Mouse (Mus musculus) CH12.LX (cell line): ENCODE data around the gene Ciapin1. TPM values are rescaled to one million over a fixed set of nuclear protein-coding genes. Genes with fewer than 3 reads are reported as not detected.
"Not testable (repeated sequence)": the region's sequence is repeated elsewhere in the genome, so short reads cannot be mapped to it uniquely, and the experiment has no call there.

Source experiments
- DNase-seq: peaks from one replicate; pipeline ENCODE4 v3.0.0-alpha.2; 2013; ENCODE audit errors: extremely low read depth
- H3K27ac ChIP-seq: 2 replicates; pipeline ENCODE4 v1.5.1; 2012; ENCODE audit warnings: low read depth, mild to moderate bottlenecking, control low read depth, moderate library complexity; ENCODE audit not compliant: insufficient read depth
- H3K27me3 ChIP-seq: replicated peaks from 2 replicates; pipeline ENCODE3; 2012; ENCODE audit warnings: inconsistent platforms
- H3K36me3 ChIP-seq, 2 experiments: replicated peaks in 1 of 2; 2 replicates each; pipeline versions ENCODE3 to v1.6.1; 2012; ENCODE audit warnings: inconsistent platforms in 1 of 2, low read length in 1 of 2, mild to moderate bottlenecking in 1 of 2, mixed read lengths in 1 of 2, moderate library complexity in 1 of 2; ENCODE audit not compliant: control insufficient read depth in 1 of 2, insufficient read depth in 1 of 2
- H3K4me1 ChIP-seq, 2 experiments: 2 replicates each; pipeline ENCODE4 v1.6.1; 2012; ENCODE audit warnings: inconsistent platforms in 1 of 2, moderate library complexity in 1 of 2; ENCODE audit not compliant: insufficient read depth in 2 of 2, control insufficient read depth in 1 of 2
- H3K4me2 ChIP-seq: 2 replicates; pipeline ENCODE4 v1.6.1; 2012; ENCODE audit warnings: low read depth, mild to moderate bottlenecking, control low read depth; ENCODE audit not compliant: poor library complexity, insufficient read depth, severe bottlenecking
- H3K4me3 ChIP-seq, 3 experiments: fragments of 150-350 bp in 1 of 3; sonication (generic) in 1 of 3; replicated peaks in 1 of 3; 2 replicates each; pipeline versions ENCODE3 to v1.5.1; 2011 to 2012; ENCODE audit warnings: low read depth in 2 of 3, low read length in 2 of 3, mild to moderate bottlenecking in 2 of 3, moderate library complexity in 2 of 3, control low read depth in 1 of 3, improper control_type of control experiment in 1 of 3, inconsistent platforms in 1 of 3, mixed read lengths in 1 of 3; ENCODE audit not compliant: poor library complexity in 1 of 3
- H3K79me2 ChIP-seq: replicated peaks from 2 replicates; pipeline ENCODE4 v1.6.1; 2012; ENCODE audit warnings: mild to moderate bottlenecking, moderate library complexity; ENCODE audit not compliant: control insufficient read depth, poor library complexity, insufficient read depth, severe bottlenecking; ENCODE audit errors: extremely low read depth
- H3K9ac ChIP-seq: 2 replicates; pipeline ENCODE4 v1.6.1; 2012; ENCODE audit warnings: low read depth, mild to moderate bottlenecking, control low read depth, moderate library complexity; ENCODE audit not compliant: insufficient read depth
- H3K9me3 ChIP-seq: replicated peaks from 2 replicates; pipeline ENCODE3; 2012; ENCODE audit warnings: low read length, inconsistent platforms, mixed read lengths
- EP300 ChIP-seq: IDR thresholded peaks from 2 replicates; pipeline ENCODE4 v1.6.1; 2011; ENCODE audit warnings: low read length, improper control_type of control experiment
- ETS1 ChIP-seq: conservative IDR thresholded peaks from 2 replicates; pipeline ENCODE4 v1.6.1; 2012; ENCODE audit warnings: low read depth, mild to moderate bottlenecking, inconsistent platforms, low read length, improper control_type of control experiment, moderate library complexity
- HCFC1 ChIP-seq: IDR thresholded peaks from 2 replicates; pipeline ENCODE4 v1.6.1; 2012; ENCODE audit warnings: low read depth, mild to moderate bottlenecking, inconsistent platforms, low read length, improper control_type of control experiment
- MAFK ChIP-seq: IDR thresholded peaks from 2 replicates; pipeline ENCODE4 v1.6.1; 2011; ENCODE audit warnings: low read length, improper control_type of control experiment; ENCODE audit not compliant: insufficient replicate concordance
- MAX ChIP-seq: IDR thresholded peaks from 2 replicates; pipeline ENCODE4 v1.6.1; 2011; ENCODE audit warnings: low read length, improper control_type of control experiment
- MXI1 ChIP-seq: IDR thresholded peaks from 2 replicates; pipeline ENCODE4 v1.6.1; 2011; ENCODE audit warnings: mild to moderate bottlenecking, low read depth, low read length, improper control_type of control experiment
- MYC ChIP-seq: IDR thresholded peaks from 2 replicates; pipeline ENCODE4 v1.6.1; 2011; ENCODE audit warnings: low read depth, mild to moderate bottlenecking, improper control_type of control experiment, low read length
- NELFE ChIP-seq: IDR thresholded peaks from 2 replicates; pipeline ENCODE4 v1.6.1; 2011; ENCODE audit warnings: low read depth, low read length, improper control_type of control experiment
- NRF1 ChIP-seq: IDR thresholded peaks from 2 replicates; pipeline ENCODE4 v1.6.1; 2014; ENCODE audit warnings: low read depth, mild to moderate bottlenecking, inconsistent platforms, low read length, improper control_type of control experiment, moderate library complexity
- POLR2A ChIP-seq: IDR thresholded peaks from 2 replicates; pipeline ENCODE4 v1.6.1; 2011; ENCODE audit warnings: low read depth, mild to moderate bottlenecking, improper control_type of control experiment, low read length
- POLR2AphosphoS2 ChIP-seq: IDR thresholded peaks from 2 replicates; pipeline ENCODE4 v1.6.1; 2011; ENCODE audit warnings: low read depth, low read length, improper control_type of control experiment
- RCOR1 ChIP-seq: conservative IDR thresholded peaks from 2 replicates; pipeline ENCODE4 v1.6.1; 2012; ENCODE audit warnings: low read depth, mild to moderate bottlenecking, inconsistent platforms, low read length, improper control_type of control experiment
- SMC3 ChIP-seq: IDR thresholded peaks from 2 replicates; pipeline ENCODE4 v1.6.1; 2011; ENCODE audit warnings: low read depth, low read length, improper control_type of control experiment
- TBP ChIP-seq: conservative IDR thresholded peaks from 2 replicates; pipeline ENCODE4 v1.6.1; 2011; ENCODE audit warnings: low read depth, low read length, improper control_type of control experiment
- TCF12 ChIP-seq: IDR thresholded peaks from 2 replicates; pipeline ENCODE4 v1.6.1; 2014; ENCODE audit warnings: low read depth, mild to moderate bottlenecking, inconsistent platforms, low read length, improper control_type of control experiment
- UBTF ChIP-seq: IDR thresholded peaks from 2 replicates; pipeline ENCODE4 v1.6.1; 2012; ENCODE audit warnings: low read depth, mild to moderate bottlenecking, inconsistent platforms, low read length, improper control_type of control experiment, moderate library complexity
- ZNF384 ChIP-seq: IDR thresholded peaks from 2 replicates; pipeline ENCODE4 v1.6.1; 2012; ENCODE audit warnings: low read depth, low read length, improper control_type of control experiment, inconsistent platforms
- dilution Hi-C: fragments of 300-500 bp; cut with MboI; formaldehyde crosslinking; loops from 2 replicates; pipeline ENCODE4 v1.14.3; 2020; ENCODE audit warnings: low sequenced_read_pairs; ENCODE audit not compliant: extremely low pct_unique_long_range_greater_than_20kb, extremely low pct_ligation_motif_present
- in situ Hi-C: fragments of 300-500 bp; cut with MboI; formaldehyde crosslinking; loops from 3 replicates; pipeline ENCODE4 v1.14.3; 2019; ENCODE audit warnings: low sequenced_read_pairs, low pct_ligation_motif_present, low pct_unique_long_range_greater_than_20kb, mixed read lengths
- polyA plus RNA-seq: library from polyadenylated mRNA; unstranded; fragments of >175 nt; gene quantifications from 2 replicates; pipeline ENCODE4 v1.2.1, GENCODE M21; 2012; ENCODE audit warnings: low read depth; ENCODE audit not compliant: insufficient read length
- total RNA-seq, 2 experiments: library from RNA; depleted of rRNA; stranded (reverse); fragments of 300-350 nt in 1 of 2; fragments of >200 nt in 1 of 2; gene quantifications; 2 replicates each; pipeline ENCODE4 v1.2.3; 2012 to 2014

Gene Ciapin1
- total and polyA plus RNA-seq, 3 experiments, result 83.1 to 139 (median 97.1) TPM

GRCm38 (mm10) chr8:94833901-94834405 is 4.2 kb downstream of the Ciapin1 start:
- H3K27ac ChIP-seq, in situ Hi-C loops, H3K4me3 ChIP-seq, H3K4me2 ChIP-seq, H3K27me3 ChIP-seq, dilution Hi-C loops, H3K9me3 ChIP-seq, H3K9ac ChIP-seq, DNase-seq: not testable (repeated sequence)
- peaks cover 36% of the 10 kb centered on the region for H3K79me2 ChIP-seq
- peaks cover 27 to 38% of the 10 kb centered on the region in 2 experiments for H3K36me3 ChIP-seq
- TF ChIP-seq MAFK, result peak; percentile 67; the same call in 1 of the 2 replicates
- peaks cover 0 to 19% of the 10 kb centered on the region in 2 experiments; a peak in 1 of 4 replicates for H3K4me1 ChIP-seq

- in situ Hi-C loops (no loop called here), dilution Hi-C loops (no loop called here)
- no peak overlapping the region for H3K9ac ChIP-seq
- no peak for DNase-seq
- H3K4me2 ChIP-seq, result no peak overlapping the region
- H3K27ac ChIP-seq, result no peak overlapping the region
- peaks cover 0 to 5% of the 10 kb centered on the region in 2 experiments; a peak in 1 of 4 replicates for H3K4me1 ChIP-seq
- H3K27me3 ChIP-seq, result no peaks in the 10 kb centered on the region
- peaks cover 8% of the 10 kb centered on the region for H3K79me2 ChIP-seq
- H3K4me3 ChIP-seq, result no peak overlapping the region
- TF ChIP-seq NRF1 (no peak), ZNF384 (no peak), TBP (no peak), POLR2AphosphoS2 (no peak), POLR2A (no peak), MXI1 (no peak), NELFE (no peak), MYC (no peak), RCOR1 (no peak), HCFC1 (no peak), MAX (no peak), SMC3 (no peak), UBTF (no peak), ETS1 (no peak)
- H3K36me3 ChIP-seq, result peaks cover 69 to 91% of the 10 kb centered on the region in 2 experiments
- peaks cover 3% of the 10 kb centered on the region for H3K9me3 ChIP-seq
Observed at GRCm38 (mm10) chr8:94828284-94828683, 9.9 kb downstream of the Ciapin1 start.

GRCm38 (mm10) chr8:94826210-94826609 is 11.9 kb downstream of the Ciapin1 start:
- DNase-seq, result no peak
- no peaks in the 10 kb centered on the region for H3K27me3 ChIP-seq
- H3K36me3 ChIP-seq, result peaks cover 74 to 92% of the 10 kb centered on the region in 2 experiments
- peaks cover 3% of the 10 kb centered on the region for H3K9me3 ChIP-seq
- H3K4me3 ChIP-seq, result no peak overlapping the region
- TF ChIP-seq EP300 (no peak), SMC3 (no peak), TCF12 (no peak), ETS1 (no peak)
- TF ChIP-seq, all 38 proteins: peak for 0
- in situ Hi-C loops, result no loop called here
- dilution Hi-C loops, result no loop called here
- no peak overlapping the region for H3K27ac ChIP-seq
- no peak overlapping the region for H3K4me2 ChIP-seq
- H3K4me1 ChIP-seq, result peaks cover 0 to 5% of the 10 kb centered on the region in 2 experiments; a peak in 1 of 4 replicates
- H3K9ac ChIP-seq, result no peak overlapping the region
- no peaks in the 10 kb centered on the region; the same call in 1 of the 2 replicates for H3K79me2 ChIP-seq
